Mouse (Mus musculus) hindbrain, embryonic 16.5 days (tissue): ENCODE results near the gene Defb25. TPM values are rescaled to one million over a fixed set of nuclear protein-coding genes. Genes with fewer than 3 reads are reported as not detected.

Source experiments
- ATAC-seq: fragments of 200-750 bp; cut with Nextera tagmentation; 2 replicates; pipeline ENCODE4 v1.8.0; 2017; ENCODE audit warnings: moderate TSS enrichment, moderate library complexity
- H3K27ac ChIP-seq: fragments of 300-500 bp; sonication (generic); 2 replicates; pipeline ENCODE4 v1.5.1; 2014; ENCODE audit warnings: low read depth, mild to moderate bottlenecking, control low read depth, low read length, moderate library complexity
- H3K27me3 ChIP-seq: fragments of 300-500 bp; sonication (generic); replicated peaks from 2 replicates; pipeline ENCODE4 v1.6.1; 2014; ENCODE audit warnings: low read length; ENCODE audit not compliant: control insufficient read depth, insufficient read depth
- H3K36me3 ChIP-seq: fragments of 300-500 bp; sonication (generic); 2 replicates; pipeline ENCODE4 v1.6.1; 2014; ENCODE audit warnings: mild to moderate bottlenecking, low read length, moderate library complexity, mixed read lengths; ENCODE audit not compliant: control insufficient read depth, insufficient read depth
- H3K4me1 ChIP-seq: fragments of 300-500 bp; sonication (generic); 2 replicates; pipeline ENCODE4 v1.6.1; 2014; ENCODE audit warnings: low read depth, low read length; ENCODE audit not compliant: control insufficient read depth, insufficient read depth
- H3K4me2 ChIP-seq: fragments of 300-500 bp; sonication (generic); 2 replicates; pipeline ENCODE4 v1.6.1; 2014; ENCODE audit warnings: mild to moderate bottlenecking, low read length, control low read depth, moderate library complexity
- H3K4me3 ChIP-seq: fragments of 300-500 bp; sonication (generic); 2 replicates; pipeline ENCODE4 v1.5.1; 2014; ENCODE audit warnings: mild to moderate bottlenecking, low read length, control low read depth, moderate library complexity
- H3K9ac ChIP-seq: fragments of 300-500 bp; sonication (generic); 2 replicates; pipeline ENCODE4 v1.6.1; 2014; ENCODE audit warnings: low read depth, mild to moderate bottlenecking, control low read depth, low read length, moderate library complexity
- H3K9me3 ChIP-seq: fragments of 300-500 bp; sonication (generic); 2 replicates; pipeline ENCODE4 v1.6.1; 2014; ENCODE audit warnings: mild to moderate bottlenecking, low read length, moderate library complexity; ENCODE audit not compliant: control insufficient read depth
- WGBS: fragments of 180-500 bp; shearing (Covaris S2); extraction: QIAGEN DNeasy Blood & Tissue Kit; methylation state at CpG from one replicate; pipeline ENCODE4 v1.1.7; 2014; 5-methylcytosine and 5-hydroxymethylcytosine counted together
- polyA plus RNA-seq: library from polyadenylated mRNA; unstranded; fragments of >200 nt; fragmentation: Nextera tagmentation; extraction: Ambion mirVana; gene quantifications from 2 replicates; pipeline ENCODE4 v1.2.1, GENCODE M21; 2015

The Defb25 gene
- polyA plus RNA-seq, 1 experiment from 2014 or later: not detected

DNA sequence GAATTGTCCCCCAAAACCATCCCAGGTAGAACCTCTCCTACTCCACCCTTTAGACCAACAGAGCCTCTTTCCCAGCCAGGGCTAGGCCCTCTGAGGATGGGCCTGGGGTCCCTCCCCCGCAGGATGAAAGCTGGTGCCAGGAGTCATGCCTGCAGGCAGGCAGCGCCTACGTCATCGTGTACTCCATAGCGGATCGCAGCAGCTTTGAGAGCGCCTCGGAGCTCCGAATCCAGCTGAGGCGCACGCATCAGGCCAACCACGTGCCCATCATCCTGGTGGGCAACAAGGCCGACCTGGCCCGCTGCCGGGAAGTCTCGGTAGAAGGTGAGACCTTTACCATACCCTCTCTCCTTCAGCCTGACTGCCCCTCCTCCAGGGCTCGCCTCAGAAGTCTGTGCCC, 10.5 kb upstream of the Defb25 start:
- ATAC-seq: no peak
- Histone ChIP-seq H3K9me3 (no peaks in the 10 kb centered on the region), H3K27ac (no peak overlapping the region), H3K4me3 (no peak overlapping the region), H3K4me2 (peak overlapping the region; percentile 33), H3K4me1 (no peaks in the 10 kb centered on the region), H3K36me3 (no peaks in the 10 kb centered on the region), H3K27me3 (peaks cover 6% of the 10 kb centered on the region; the same call in 1 of the 2 replicates), H3K9ac (peak overlapping the region; percentile 47)
- WGBS: 62% methylated on average over 17 of the region's 17 CpGs

DNA sequence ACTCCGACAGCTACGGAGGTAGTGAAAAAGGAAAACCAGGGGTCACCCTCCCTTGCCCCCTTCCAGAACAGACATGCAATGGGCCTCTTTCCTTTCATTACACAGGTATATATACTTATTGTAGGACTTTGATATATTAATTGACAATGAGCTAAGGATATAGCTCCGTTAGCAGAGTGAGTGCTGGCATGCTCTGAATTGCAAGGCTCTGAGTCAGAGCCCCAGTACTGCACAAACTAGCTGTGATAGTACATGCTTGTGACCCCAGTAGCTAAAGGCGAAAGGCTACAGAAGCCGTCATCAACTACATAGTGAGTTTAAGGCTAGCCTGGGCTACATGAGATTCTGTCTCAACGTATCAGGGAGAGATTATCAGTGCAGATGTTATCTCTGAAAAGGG, 7.1 kb upstream of the Defb25 start:
- no peaks in the 10 kb centered on the region for H3K36me3 ChIP-seq
- H3K4me2 ChIP-seq: no peak overlapping the region
- no peaks in the 10 kb centered on the region for H3K9me3 ChIP-seq
- peaks cover 19% of the 10 kb centered on the region for H3K27me3 ChIP-seq
- H3K4me3 ChIP-seq: no peak overlapping the region
- no peak for ATAC-seq
- peaks cover 12% of the 10 kb centered on the region for H3K4me1 ChIP-seq
- H3K27ac ChIP-seq: no peak overlapping the region
- WGBS: 89% methylated on average over 6 of the region's 6 CpGs
- no peak overlapping the region for H3K9ac ChIP-seq

DNA sequence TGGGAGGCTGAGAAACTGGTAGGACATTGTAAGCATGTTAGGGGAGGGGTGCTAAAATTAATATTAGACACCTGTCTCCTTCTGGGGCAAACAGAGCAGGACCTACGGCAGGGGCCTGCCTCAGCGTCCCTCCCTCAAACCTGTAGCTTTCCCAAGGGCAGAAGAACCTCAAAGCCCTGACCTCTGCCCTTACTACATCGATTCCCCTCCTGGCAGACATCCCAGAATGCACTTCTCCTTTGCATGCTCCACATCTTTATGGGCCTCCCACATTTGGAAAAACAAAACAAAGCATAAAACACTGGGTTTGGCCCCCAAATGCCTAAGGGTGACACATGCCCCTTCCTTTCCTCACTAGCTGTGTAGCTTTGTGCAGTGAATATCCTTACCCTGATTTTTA, 6.4 kb upstream of the Defb25 start:
- H3K9me3 ChIP-seq: no peaks in the 10 kb centered on the region
- H3K27ac ChIP-seq: no peak overlapping the region
- ATAC-seq: no peak
- no peak overlapping the region for H3K4me3 ChIP-seq
- peaks cover 19% of the 10 kb centered on the region for H3K27me3 ChIP-seq
- no peaks in the 10 kb centered on the region for H3K36me3 ChIP-seq
- peaks cover 12% of the 10 kb centered on the region for H3K4me1 ChIP-seq
- H3K4me2 ChIP-seq: no peak overlapping the region
- no peak overlapping the region for H3K9ac ChIP-seq
- 57% methylated on average over 3 of the region's 3 CpGs for WGBS

DNA sequence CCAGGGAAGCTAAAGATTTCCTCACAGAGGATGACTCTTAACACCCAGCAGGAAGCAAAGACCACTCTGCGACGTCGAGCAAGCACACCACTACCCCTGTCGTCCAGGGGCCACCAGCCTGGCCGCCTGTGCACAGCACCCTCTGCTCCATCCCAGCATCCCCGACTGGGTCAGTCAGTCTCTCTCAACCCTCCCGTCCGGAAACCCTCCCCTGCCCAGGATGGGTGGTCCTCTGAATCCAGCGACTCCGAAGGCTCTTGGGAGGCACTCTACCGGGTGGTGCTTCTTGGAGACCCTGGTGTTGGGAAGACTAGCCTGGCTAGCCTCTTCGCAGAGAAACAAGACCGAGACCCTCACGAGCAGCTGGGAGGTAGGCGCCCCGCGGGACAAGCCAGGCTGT, 5.2 kb upstream of the Defb25 start:
- Histone ChIP-seq H3K9me3 (no peaks in the 10 kb centered on the region), H3K4me1 (peaks cover 12% of the 10 kb centered on the region), H3K9ac (no peak overlapping the region), H3K36me3 (no peaks in the 10 kb centered on the region), H3K4me2 (no peak overlapping the region), H3K27me3 (peaks cover 19% of the 10 kb centered on the region), H3K4me3 (no peak overlapping the region), H3K27ac (no peak overlapping the region)
- 44% methylated on average over 17 of the region's 17 CpGs for WGBS
- ATAC-seq: no peak

DNA sequence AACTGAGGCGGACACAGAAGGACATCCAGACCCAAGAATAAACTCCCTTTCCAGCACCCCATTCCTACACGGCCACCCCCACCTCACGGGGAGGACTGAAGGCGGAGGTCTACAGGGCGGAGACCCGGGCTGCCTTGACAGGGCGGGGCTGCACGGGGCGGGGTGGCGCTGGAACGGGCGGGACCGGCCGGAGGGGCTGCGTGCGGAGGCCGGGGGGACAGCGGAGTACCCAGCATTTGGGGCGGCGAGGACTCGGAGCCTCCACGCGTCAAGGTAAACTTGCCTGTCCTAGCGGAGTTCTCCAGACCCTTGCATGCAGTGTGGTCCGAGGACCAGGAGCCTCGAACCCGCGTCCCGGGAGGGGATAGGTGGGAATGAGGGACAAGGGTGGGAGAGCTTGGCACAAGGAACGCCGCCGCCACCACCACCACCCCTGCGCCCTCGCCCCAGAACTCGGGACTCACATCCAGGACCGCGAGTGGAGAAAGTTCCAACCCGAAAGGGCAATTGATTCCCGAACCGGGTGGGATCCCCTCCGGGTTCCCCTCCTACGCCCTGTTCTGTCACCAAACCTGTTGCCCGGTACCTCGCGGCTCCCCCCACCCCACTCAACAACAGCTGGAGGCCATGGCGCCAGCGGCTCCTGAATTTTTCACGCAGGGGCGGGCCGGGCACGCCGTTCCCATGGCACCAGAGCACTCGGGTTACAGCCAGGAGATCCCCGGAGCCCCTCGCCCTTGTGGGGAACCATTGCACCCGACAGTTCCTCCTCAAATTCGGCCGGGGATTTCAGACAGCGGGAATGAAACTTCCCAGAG, 4.1 kb upstream of the Defb25 start, which contains the start of gene Rem1:
Rem1 (plus strand) TSS at position 178 of the 818 bp plus-strand sequence.
- H3K4me3 ChIP-seq: peak within 1 kb of the TSS; percentile 39
- H3K9ac ChIP-seq: peak within 1 kb of the TSS; percentile 43

DNA sequence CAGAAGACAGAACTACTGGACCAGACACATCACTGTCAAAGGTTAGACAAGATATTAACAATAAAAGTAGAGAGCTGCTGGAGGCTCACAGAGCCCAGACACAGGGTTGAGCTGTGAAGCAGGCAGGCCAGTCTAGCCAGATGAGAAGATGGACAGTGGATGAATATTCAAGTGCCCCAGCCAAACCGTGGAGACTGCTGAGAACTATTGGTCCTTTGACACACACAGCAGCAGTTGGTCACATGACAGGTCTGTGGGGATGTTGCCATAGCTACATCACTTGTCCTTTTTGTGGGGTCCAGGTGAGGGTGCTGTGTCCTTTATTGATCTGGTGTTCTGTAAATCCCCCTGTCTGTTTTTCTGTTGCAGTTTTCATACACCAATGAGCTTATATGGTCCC, 2.4 kb upstream of the Defb25 start:
- Histone ChIP-seq H3K9ac (no peak overlapping the region), H3K9me3 (no peaks in the 10 kb centered on the region), H3K27ac (no peak overlapping the region), H3K36me3 (no peaks in the 10 kb centered on the region), H3K4me2 (no peak overlapping the region), H3K4me1 (peaks cover 12% of the 10 kb centered on the region), H3K27me3 (peaks cover 19% of the 10 kb centered on the region), H3K4me3 (no peak overlapping the region)
- 0% methylated on average over 1 of the region's 1 CpGs for WGBS
- ATAC-seq: peak; percentile 58; the same call in 1 of the 2 replicates

More for the DNA sequence above, 4.1 kb upstream of the Defb25 start, which contains the start of gene Rem1:
- peak within 1 kb of the TSS; percentile 63 for H3K4me2 ChIP-seq
- peaks cover 12% of the 10 kb centered on the region for H3K4me1 ChIP-seq
- no peaks in the 10 kb centered on the region for H3K36me3 ChIP-seq
- H3K27ac ChIP-seq: no peak within 1 kb of the TSS
- H3K9me3 ChIP-seq: no peaks in the 10 kb centered on the region
- 0 out of 2 replicates have a peak, but pooled peaks have one; percentile 17 for ATAC-seq
- 2% methylated on average over 55 of the region's 59 CpGs for WGBS
- H3K27me3 ChIP-seq: peaks cover 19% of the 10 kb centered on the region

DNA sequence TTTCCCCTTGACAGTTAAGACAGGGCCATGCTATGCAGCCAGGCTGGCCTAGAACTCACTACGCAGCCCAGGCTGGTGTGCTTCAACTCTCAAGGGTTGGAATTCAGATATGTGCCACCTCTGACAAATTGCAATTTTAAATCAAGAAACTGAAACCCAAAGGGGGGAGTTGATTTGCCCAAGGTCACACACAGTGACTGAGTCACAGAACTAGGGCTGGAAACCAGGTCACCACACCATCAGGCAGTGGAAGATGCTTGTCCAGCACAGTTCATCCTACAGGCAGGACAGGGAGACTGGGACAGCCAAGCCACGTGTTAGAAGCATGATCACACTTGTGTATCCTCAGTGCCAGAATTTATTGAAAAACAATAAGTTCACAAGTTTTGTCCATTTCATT, 1.7 kb upstream of the Defb25 start:
- WGBS: 91% methylated on average over 2 of the region's 2 CpGs

DNA sequence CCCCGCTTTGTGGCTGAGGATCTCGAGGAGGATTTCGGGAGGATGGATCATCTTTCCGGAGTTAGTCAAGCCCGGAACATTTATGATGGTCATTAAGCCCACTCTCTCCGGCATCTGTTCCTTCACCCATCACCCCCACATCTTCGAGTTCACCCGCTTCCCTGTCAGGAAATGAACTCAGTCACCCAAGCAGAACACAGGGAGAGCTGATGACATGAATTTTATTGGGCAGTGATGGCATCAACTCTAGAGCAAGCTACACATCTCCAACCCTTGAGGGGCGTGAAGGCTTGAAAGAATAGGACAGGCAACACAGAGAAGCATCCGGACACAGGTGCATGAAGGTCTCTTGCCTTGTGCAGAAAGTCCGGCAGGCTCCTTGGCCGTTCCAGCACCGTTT, 702 bp downstream of the Defb25 start:
- Histone ChIP-seq H3K4me1 (peaks cover 8% of the 10 kb centered on the region), H3K27ac (no peak overlapping the region), H3K36me3 (no peaks in the 10 kb centered on the region), H3K27me3 (0 out of 2 replicates have a peak, but pooled peaks cover 2% of the 10 kb centered on the region), H3K9me3 (no peaks in the 10 kb centered on the region), H3K9ac (no peak overlapping the region), H3K4me2 (no peak overlapping the region), H3K4me3 (no peak overlapping the region)
- 90% methylated on average over 13 of the region's 13 CpGs for WGBS
- no peak for ATAC-seq

More for the DNA sequence above, 1.7 kb upstream of the Defb25 start:
- no peak overlapping the region for H3K9ac ChIP-seq
- no peaks in the 10 kb centered on the region for H3K36me3 ChIP-seq
- H3K27ac ChIP-seq: no peak overlapping the region
- H3K27me3 ChIP-seq: peaks cover 18% of the 10 kb centered on the region
- no peak overlapping the region for H3K4me3 ChIP-seq
- no peak for ATAC-seq
- H3K4me2 ChIP-seq: no peak overlapping the region
- H3K9me3 ChIP-seq: no peaks in the 10 kb centered on the region
- H3K4me1 ChIP-seq: peaks cover 12% of the 10 kb centered on the region

DNA sequence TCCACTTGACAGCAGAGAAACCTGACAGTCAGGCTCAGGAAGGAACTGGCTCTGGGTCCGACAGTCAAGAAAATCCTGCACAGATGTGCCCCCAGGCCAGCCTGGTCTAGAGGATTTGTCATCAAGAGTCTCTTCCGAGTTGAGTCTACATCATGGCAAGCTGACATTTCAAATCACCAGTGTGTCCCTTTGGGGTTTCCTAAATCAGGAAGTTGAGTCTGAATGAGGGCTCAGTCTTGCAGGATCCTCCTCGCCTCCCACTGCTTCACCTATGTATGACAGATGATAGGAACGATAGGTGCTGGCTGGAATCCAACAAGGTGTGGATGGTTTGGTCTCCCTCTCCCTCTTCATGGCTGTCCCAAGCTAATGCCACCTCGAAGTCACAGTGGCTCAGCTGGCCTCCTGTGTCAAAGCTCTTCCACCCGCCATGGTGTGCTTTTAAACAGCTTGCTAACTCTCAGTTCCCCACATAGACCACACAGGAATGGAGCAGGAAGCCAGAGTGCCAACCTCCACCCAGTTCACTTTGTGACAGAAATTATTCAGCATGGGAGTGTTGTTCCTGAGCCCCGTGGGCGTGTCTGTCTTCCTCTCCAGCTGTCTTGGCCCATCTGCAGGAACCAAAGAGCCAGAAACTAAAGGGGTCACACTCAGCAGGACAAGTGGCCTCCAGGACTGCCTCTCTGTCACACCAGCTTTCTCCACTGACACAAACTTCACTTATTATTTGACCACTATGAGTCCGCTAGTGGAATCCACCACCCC, 2.3 kb downstream of the Defb25 start:
- Histone ChIP-seq H3K4me3 (no peak overlapping the region), H3K36me3 (no peaks in the 10 kb centered on the region), H3K4me1 (no peaks in the 10 kb centered on the region), H3K27me3 (0 out of 2 replicates have a peak, but pooled peaks cover 2% of the 10 kb centered on the region), H3K4me2 (no peak overlapping the region), H3K9me3 (no peaks in the 10 kb centered on the region), H3K9ac (no peak overlapping the region), H3K27ac (no peak overlapping the region)
- no peak for ATAC-seq
- 73% methylated on average over 9 of the region's 9 CpGs for WGBS
